Mouse (Mus musculus): ENCODE data around the gene Slc43a1. TPM values are rescaled to one million over a fixed set of nuclear protein-coding genes. Genes with fewer than 3 reads are reported as not detected.

Gene Slc43a1
- polyA plus RNA-seq, 1 experiment from 2014 or later = 1.6 TPM

DNA sequence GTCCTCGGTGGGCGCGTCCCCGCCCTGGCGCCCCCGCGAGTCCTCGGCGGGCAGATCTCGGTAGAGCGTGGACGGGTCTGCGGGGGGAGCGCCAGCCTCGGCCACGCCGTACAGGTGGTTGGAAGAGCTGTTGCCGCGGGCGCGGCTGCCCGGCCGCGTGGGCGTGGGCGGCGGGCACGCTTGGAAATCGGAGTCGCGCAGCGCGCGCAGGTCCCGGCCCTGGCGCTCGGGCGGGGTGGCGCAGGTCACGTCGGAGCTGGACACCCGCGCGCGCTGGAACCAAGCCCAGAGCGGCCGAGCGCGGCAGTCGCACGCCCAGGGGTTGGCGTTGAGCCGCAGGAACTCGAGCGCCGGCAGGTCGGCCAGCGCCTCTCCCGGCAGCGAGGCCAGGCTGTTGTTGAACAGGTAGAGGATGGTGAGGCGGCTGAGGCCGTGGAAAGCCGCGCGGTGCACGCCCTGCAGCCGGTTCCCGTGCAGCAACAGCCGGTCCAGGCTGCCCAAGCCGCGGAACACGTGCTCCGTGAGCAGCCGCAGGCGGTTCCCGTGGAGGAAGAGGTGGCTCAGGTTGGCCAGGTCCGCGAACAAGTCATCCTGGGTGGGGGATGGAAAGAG lies 33.6 kb downstream of the Slc43a1 start:
- no peaks in the 10 kb centered on the region; the same call in 1 of the 2 replicates for H3K36me3 ChIP-seq (replicated peaks; ENCODE audit: control insufficient read depth, insufficient read depth)
- H3K4me2 ChIP-seq (replicated peaks) = peak overlapping the region; percentile 91
- H3K4me1 ChIP-seq (replicated peaks; ENCODE audit: control insufficient read depth, insufficient read depth, low read length) = no peaks in the 10 kb centered on the region; the same call in 1 of the 2 replicates
- H3K4me3 ChIP-seq (replicated peaks; ENCODE audit: low read length) = peak overlapping the region; percentile 44
- peak overlapping the region; percentile 57 for H3K9ac ChIP-seq
- H3K9me3 ChIP-seq (ENCODE audit: control insufficient read depth, low read length) = no peaks in the 10 kb centered on the region
- H3K27ac ChIP-seq = no peak overlapping the region
- no peak for DNase-seq (ENCODE audit: low spot score)
- peak; percentile 60 for ATAC-seq (ENCODE audit: low FRiP score)
- WGBS = under 1% methylated on average over 74 of the region's 78 CpGs
- H3K27me3 ChIP-seq (ENCODE audit: control insufficient read depth, insufficient read depth, low read length) = peaks cover 78% of the 10 kb centered on the region

DNA sequence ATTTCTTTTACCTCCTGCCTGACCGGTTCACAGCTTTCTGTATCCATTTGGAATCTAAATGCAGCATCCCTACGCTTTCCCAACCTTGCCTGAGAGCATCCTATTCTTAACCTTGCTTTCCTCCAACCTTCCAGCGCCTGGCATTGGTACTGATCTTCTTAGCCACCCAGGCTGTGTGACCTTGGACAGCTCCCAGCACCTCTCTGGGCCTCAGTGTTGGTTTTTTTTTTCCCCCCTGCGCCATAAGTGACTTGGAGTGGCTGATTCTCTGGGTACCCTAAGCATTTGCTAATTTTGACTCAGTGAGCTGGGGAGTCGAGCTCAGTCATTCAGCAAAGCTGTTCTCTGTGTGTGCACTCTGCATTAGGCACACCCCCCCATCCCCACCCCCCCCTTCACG lies 37.2 kb downstream of the Slc43a1 start:
- Histone ChIP-seq H3K4me1 (replicated peaks; ENCODE audit: control insufficient read depth, insufficient read depth, low read length) (no peaks in the 10 kb centered on the region; the same call in 1 of the 2 replicates), H3K36me3 (replicated peaks; ENCODE audit: control insufficient read depth, insufficient read depth) (no peaks in the 10 kb centered on the region; the same call in 1 of the 2 replicates), H3K9me3 (ENCODE audit: control insufficient read depth, low read length) (no peaks in the 10 kb centered on the region), H3K27ac (no peak overlapping the region), H3K27me3 (ENCODE audit: control insufficient read depth, insufficient read depth, low read length) (peaks cover 57% of the 10 kb centered on the region), H3K4me3 (replicated peaks; ENCODE audit: low read length) (no peak overlapping the region), H3K4me2 (replicated peaks) (no peak overlapping the region), H3K9ac (no peak overlapping the region)
- ATAC-seq (ENCODE audit: low FRiP score) (no peak), DNase-seq (ENCODE audit: low spot score) (no peak)
- 49% methylated on average over 6 of the region's 6 CpGs for WGBS

DNA sequence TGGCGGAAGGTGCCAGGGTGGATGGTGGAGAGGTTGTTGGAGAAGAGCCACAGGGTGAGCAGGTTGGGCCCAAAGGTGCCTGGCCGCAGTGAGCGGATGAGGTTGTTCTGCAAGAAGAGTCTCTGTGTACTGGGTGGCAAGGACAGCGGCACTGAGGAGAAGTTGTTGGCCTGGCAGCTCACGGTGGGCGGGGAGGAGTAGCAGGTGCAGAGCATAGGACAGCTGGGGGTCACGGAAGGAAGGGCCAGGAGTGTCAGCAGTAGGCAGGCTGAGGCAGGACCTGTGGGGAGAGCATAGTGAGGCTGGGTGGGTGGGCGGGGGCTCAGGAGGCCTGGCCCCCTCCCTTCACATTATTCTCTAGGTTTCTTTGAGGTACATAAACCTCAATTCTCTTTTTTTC lies 41.9 kb downstream of the Slc43a1 start:
- H3K4me3 ChIP-seq (replicated peaks; ENCODE audit: low read length) = no peak overlapping the region
- 82% methylated on average over 8 of the region's 8 CpGs for WGBS
- ATAC-seq (ENCODE audit: low FRiP score) = no peak
- no peak overlapping the region for H3K27ac ChIP-seq
- H3K4me2 ChIP-seq (replicated peaks) = no peak overlapping the region
- no peak overlapping the region for H3K9ac ChIP-seq
- H3K4me1 ChIP-seq (replicated peaks; ENCODE audit: control insufficient read depth, insufficient read depth, low read length) = peaks cover 6% of the 10 kb centered on the region
- peaks cover 50% of the 10 kb centered on the region for H3K27me3 ChIP-seq (ENCODE audit: control insufficient read depth, insufficient read depth, low read length)
- H3K36me3 ChIP-seq (replicated peaks; ENCODE audit: control insufficient read depth, insufficient read depth) = no peaks in the 10 kb centered on the region
- no peak for DNase-seq (ENCODE audit: low spot score)
- no peaks in the 10 kb centered on the region for H3K9me3 ChIP-seq (ENCODE audit: control insufficient read depth, low read length)

DNA sequence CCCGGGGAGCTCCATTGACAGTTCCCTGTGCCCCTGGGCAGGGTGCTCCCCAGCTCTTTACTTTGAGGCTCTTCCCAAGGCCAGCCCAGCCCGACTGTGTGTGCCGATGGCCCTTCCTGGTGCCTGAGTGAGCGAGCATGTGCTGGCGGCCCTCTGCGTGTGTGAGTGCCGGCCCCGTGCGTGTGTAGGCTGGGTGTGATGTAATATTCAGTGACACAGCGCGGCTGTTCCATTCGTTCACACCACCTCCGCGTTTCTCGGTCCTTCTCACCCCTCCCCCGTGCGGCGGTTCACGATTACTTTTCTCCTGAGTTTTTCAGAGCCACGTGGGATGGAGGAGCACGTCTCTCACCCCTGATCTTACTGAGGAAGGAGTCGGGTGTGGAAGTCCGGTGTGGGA lies 44.0 kb downstream of the Slc43a1 start:
- Histone ChIP-seq H3K27ac (no peak overlapping the region), H3K9me3 (ENCODE audit: control insufficient read depth, low read length) (no peaks in the 10 kb centered on the region), H3K4me2 (replicated peaks) (peak overlapping the region; percentile 42), H3K36me3 (replicated peaks; ENCODE audit: control insufficient read depth, insufficient read depth) (no peaks in the 10 kb centered on the region), H3K27me3 (ENCODE audit: control insufficient read depth, insufficient read depth, low read length) (peaks cover 69% of the 10 kb centered on the region), H3K4me3 (replicated peaks; ENCODE audit: low read length) (0 out of 2 replicates have a peak overlapping the region, but pooled peaks have one; percentile 9), H3K4me1 (replicated peaks; ENCODE audit: control insufficient read depth, insufficient read depth, low read length) (peaks cover 6% of the 10 kb centered on the region), H3K9ac (no peak overlapping the region)
- ATAC-seq (ENCODE audit: low FRiP score) (no peak), DNase-seq (ENCODE audit: low spot score) (no peak)
- 10% methylated on average over 23 of the region's 23 CpGs for WGBS

DNA sequence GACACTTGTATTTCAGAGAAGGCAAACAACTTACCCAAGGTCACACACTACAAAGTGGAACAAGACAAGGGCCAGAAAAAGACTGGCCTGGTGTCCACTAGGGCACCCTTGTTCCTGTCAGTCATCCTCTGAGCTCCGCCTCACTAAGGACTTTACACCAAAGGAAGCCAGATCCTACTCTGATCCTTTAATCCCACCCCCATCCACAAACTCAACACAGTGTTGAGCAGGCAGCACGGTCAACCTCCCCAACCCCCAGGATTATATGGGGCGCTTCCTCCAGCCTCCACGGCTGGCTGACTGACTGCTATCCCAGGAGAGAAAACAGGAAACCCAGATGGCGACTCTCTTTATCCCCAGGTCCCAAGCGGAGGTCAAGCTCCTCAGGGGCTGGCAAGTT lies 44.4 kb downstream of the Slc43a1 start:
- ATAC-seq (ENCODE audit: low FRiP score) = no peak
- Histone ChIP-seq H3K9me3 (ENCODE audit: control insufficient read depth, low read length) (no peaks in the 10 kb centered on the region), H3K9ac (no peak overlapping the region), H3K4me1 (replicated peaks; ENCODE audit: control insufficient read depth, insufficient read depth, low read length) (peaks cover 9% of the 10 kb centered on the region), H3K4me3 (replicated peaks; ENCODE audit: low read length) (0 out of 2 replicates have a peak overlapping the region, but pooled peaks have one; percentile 9), H3K36me3 (replicated peaks; ENCODE audit: control insufficient read depth, insufficient read depth) (no peaks in the 10 kb centered on the region), H3K4me2 (replicated peaks) (peak overlapping the region; percentile 42), H3K27me3 (ENCODE audit: control insufficient read depth, insufficient read depth, low read length) (peaks cover 74% of the 10 kb centered on the region), H3K27ac (no peak overlapping the region)
- no peak for DNase-seq (ENCODE audit: low spot score)
- 9% methylated on average over 6 of the region's 6 CpGs for WGBS

DNA sequence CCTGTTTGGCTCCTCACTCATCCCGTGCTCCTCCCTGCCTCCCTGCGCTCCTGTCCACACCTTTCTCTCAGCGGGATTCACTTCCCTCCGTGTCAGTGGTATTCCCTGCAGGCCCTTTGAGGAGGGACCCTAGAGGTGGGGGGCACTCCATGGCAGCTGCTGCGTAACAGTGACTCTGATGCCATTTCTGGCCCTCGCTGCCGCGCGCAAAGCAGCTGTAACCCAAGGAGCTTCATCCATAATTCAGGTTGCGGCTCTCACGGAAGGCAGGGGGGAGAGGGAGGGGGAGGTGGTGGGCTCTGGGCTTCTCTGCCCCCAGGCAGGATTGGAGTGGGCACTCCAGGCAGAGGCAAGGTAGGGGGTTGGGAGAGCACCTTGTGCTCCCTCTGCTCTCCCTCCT lies 44.9 kb downstream of the Slc43a1 start:
- H3K9ac ChIP-seq = no peak overlapping the region
- H3K9me3 ChIP-seq (ENCODE audit: control insufficient read depth, low read length) = no peaks in the 10 kb centered on the region
- WGBS = 4% methylated on average over 10 of the region's 11 CpGs
- H3K27me3 ChIP-seq (ENCODE audit: control insufficient read depth, insufficient read depth, low read length) = peaks cover 76% of the 10 kb centered on the region
- H3K4me3 ChIP-seq (replicated peaks; ENCODE audit: low read length) = 0 out of 2 replicates have a peak overlapping the region, but pooled peaks have one; percentile 9
- ATAC-seq (ENCODE audit: low FRiP score) (no peak), DNase-seq (ENCODE audit: low spot score) (no peak)
- no peaks in the 10 kb centered on the region for H3K36me3 ChIP-seq (replicated peaks; ENCODE audit: control insufficient read depth, insufficient read depth)
- H3K4me1 ChIP-seq (replicated peaks; ENCODE audit: control insufficient read depth, insufficient read depth, low read length) = peaks cover 11% of the 10 kb centered on the region
- H3K27ac ChIP-seq = no peak overlapping the region
- H3K4me2 ChIP-seq (replicated peaks) = peak overlapping the region; percentile 42

DNA sequence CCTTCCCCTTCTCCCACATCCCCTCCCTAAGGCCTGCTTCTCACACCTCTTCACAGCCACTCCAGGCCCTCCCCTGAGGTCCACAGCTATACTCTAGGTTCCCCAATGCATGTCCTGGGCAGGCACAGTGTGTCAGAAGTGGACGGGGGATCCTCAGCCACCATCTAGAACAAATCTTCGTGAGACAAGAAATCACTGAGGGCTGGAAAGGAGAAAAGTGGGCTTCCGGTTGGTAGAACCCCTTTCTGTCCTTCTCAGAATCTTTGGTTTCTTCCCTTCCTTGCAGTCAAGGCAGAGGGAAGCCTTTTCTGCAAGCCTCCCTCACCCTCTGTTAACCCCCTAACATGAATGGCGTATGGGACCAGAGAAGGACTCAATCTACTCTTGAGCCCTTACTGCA lies 45.3 kb downstream of the Slc43a1 start:
- WGBS = 70% methylated on average over 4 of the region's 4 CpGs
- Histone ChIP-seq H3K4me3 (replicated peaks; ENCODE audit: low read length) (no peak overlapping the region), H3K9me3 (ENCODE audit: control insufficient read depth, low read length) (no peaks in the 10 kb centered on the region), H3K36me3 (replicated peaks; ENCODE audit: control insufficient read depth, insufficient read depth) (no peaks in the 10 kb centered on the region), H3K4me1 (replicated peaks; ENCODE audit: control insufficient read depth, insufficient read depth, low read length) (peaks cover 13% of the 10 kb centered on the region), H3K9ac (no peak overlapping the region), H3K4me2 (replicated peaks) (peak overlapping the region; percentile 42), H3K27me3 (ENCODE audit: control insufficient read depth, insufficient read depth, low read length) (peaks cover 79% of the 10 kb centered on the region), H3K27ac (no peak overlapping the region)
- ATAC-seq (ENCODE audit: low FRiP score) (no peak), DNase-seq (ENCODE audit: low spot score) (no peak)

DNA sequence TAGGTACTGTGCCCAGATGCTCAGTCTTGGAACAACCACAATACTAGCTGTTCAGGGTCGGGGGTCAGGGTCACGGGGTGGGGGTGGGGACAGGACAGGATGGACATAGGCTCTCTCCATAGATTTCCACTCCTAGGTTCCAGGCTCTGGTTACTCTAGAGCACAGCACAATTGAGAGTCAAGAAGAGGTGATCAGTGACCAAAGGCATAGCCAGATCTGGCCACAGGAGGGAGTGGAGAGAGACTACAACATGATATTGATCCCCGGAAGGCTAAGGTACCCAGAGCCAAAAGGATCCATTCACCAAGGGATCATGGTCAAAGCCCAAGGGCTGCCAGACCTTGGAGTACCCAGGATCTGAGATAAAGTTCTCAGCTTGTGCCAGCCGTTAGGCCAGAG lies 46.0 kb downstream of the Slc43a1 start:
- peak overlapping the region; percentile 77; the same call in 1 of the 2 replicates for H3K4me3 ChIP-seq (replicated peaks; ENCODE audit: low read length)
- H3K4me2 ChIP-seq (replicated peaks) = peak overlapping the region; percentile 98
- no peaks in the 10 kb centered on the region for H3K36me3 ChIP-seq (replicated peaks; ENCODE audit: control insufficient read depth, insufficient read depth)
- H3K9ac ChIP-seq = no peak overlapping the region
- no peaks in the 10 kb centered on the region for H3K9me3 ChIP-seq (ENCODE audit: control insufficient read depth, low read length)
- peaks cover 85% of the 10 kb centered on the region for H3K27me3 ChIP-seq (ENCODE audit: control insufficient read depth, insufficient read depth, low read length)
- ATAC-seq (ENCODE audit: low FRiP score) (no peak), DNase-seq (ENCODE audit: low spot score) (no peak)
- H3K27ac ChIP-seq = no peak overlapping the region
- H3K4me1 ChIP-seq (replicated peaks; ENCODE audit: control insufficient read depth, insufficient read depth, low read length) = peaks cover 20% of the 10 kb centered on the region
- 52% methylated on average over 4 of the region's 4 CpGs for WGBS

DNA sequence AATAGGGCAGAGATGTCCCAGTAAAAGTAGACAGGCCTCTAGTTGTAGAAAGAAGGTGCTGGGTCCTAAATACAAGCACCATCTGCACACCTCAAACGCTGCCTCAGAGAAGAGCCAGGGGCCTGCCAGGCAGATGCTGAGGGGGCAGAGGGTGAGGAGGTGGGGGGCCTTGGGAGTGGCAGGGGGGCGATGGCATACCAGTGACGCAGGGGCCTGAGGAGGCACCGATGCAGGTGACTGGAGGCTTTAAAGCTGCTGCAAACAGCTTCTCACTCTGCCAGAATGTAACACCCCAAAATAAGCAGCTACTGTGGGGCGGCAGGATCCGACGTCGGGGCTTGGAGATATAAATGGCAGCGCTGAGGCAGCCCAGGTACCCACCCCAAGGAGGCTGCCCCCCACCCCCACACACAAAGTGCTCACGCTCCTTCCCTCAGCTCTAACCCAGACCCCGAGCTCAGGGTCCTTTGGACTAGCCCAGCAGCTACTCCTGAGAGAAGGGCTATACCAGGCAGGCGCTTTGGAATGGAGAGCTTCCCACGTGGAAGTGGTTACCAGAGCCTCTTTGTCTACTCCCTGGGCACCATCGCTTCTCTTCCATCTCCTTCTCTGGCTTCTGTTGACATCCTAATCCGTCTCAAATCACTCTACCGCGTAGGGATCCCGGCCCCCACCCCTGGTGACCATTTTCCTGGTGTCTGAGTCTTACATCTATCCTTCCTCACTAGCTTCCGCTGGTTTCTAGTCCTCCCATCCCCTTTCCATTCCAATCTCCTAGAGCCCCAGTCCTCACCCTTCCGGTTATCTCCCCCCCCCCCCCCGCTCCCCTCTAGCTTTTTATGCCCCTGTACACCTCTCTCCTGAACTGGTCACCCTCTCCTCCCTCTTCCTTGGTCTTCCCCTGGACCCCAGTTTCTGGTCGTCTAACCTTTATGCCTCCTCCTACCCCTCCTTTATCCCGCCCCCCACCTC lies 46.7 kb downstream of the Slc43a1 start:
- peak overlapping the region; percentile 98 for H3K4me2 ChIP-seq (replicated peaks)
- WGBS = 11% methylated on average over 21 of the region's 23 CpGs
- H3K9me3 ChIP-seq (ENCODE audit: control insufficient read depth, low read length) = no peaks in the 10 kb centered on the region
- peak overlapping the region; percentile 77 for H3K4me3 ChIP-seq (replicated peaks; ENCODE audit: low read length)
- peaks cover 84% of the 10 kb centered on the region for H3K27me3 ChIP-seq (ENCODE audit: control insufficient read depth, insufficient read depth, low read length)
- no peaks in the 10 kb centered on the region for H3K36me3 ChIP-seq (replicated peaks; ENCODE audit: control insufficient read depth, insufficient read depth)
- ATAC-seq (ENCODE audit: low FRiP score) (no peak), DNase-seq (ENCODE audit: low spot score) (no peak)
- peak overlapping the region; percentile 2; the same call in 1 of the 2 replicates for H3K9ac ChIP-seq
- peaks cover 20% of the 10 kb centered on the region for H3K4me1 ChIP-seq (replicated peaks; ENCODE audit: control insufficient read depth, insufficient read depth, low read length)
- H3K27ac ChIP-seq = no peak overlapping the region
